Mouse (Mus musculus): ENCODE data around the gene Tmed2. TPM values are rescaled to one million over a fixed set of nuclear protein-coding genes. Genes with fewer than 3 reads are reported as not detected.

Tmed2 gene
- 94.8 TPM for polyA plus RNA-seq (2015; fragmentation: Illumina TruSeq; extraction: RNeasy Lipid Tissue Mini Kit (QIAGEN cat#74804); ENCODE audit: insufficient read depth, low read depth, low replicate concordance)

DNA sequence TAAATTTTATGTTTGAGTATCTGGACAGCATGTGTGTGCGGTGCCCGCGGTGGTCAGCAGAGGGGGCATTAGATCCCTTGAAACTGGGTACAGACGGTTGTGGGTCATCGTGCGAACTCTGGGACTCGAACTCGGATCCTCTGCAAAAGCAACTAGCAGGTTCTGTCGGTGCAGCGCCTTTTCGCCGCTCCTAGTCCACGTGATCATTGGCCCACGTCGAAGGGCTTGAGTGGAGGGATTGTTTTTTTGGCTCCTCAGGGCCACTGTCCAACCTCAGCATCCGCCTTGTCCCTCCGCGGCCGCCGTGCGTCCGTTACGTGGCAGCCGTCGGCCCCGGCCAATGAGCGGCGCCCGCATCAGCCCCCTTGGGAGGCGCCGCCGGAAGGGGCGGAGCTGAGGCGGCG lies at the start of gene Tmed2:
Tmed2 (plus strand) TSS at position 313 of the 404 bp plus-strand sequence.

DNA sequence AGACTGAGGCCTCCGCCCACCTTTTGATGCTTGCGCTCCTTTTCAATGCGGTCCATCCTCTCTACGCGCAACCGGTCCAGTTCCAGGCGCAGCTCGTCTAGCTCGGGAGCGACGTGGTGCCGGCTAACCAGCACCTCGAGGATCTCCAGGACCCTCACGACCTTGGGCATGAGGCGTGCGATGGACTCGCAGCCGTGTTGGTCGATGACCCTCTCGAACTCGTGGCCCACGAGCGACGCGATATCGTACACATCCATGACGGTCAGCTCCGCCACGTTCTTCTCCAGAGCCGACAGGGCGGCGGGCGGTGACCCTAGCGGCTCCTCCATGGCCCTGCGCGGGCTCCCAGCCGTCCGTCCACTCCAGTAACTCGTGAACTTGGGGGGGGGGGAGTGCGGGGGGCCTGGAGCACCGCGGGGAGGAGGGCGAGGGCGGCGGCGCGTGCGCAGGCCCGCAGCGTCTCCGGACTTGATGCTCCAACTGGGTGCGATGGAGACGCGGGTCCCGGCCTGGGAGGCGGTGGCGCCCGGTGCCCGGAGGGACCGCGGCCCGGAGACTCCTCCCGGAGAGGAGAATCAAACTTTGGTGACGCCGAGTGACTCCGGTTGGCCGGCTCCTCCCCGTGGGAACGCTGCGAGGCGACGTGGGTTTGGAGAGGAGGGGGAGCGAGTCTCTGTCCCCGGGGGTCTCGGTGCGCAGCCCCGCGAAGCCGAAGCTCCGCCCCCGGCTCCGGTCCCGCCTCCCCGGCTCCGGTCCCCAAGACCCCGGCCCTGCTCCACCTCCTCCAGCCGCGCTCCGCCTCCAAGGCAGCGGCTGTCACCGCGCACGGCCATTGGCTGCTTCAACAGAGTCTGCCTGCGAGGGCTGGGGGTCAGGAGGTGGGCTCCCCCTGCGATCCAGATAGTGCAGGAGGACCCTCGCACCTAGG lies 9.6 kb upstream of the Tmed2 start, which contains the start of gene Rilpl1:
Rilpl1 (minus strand) TSS at position 737 of the 928 bp plus-strand sequence.

DNA sequence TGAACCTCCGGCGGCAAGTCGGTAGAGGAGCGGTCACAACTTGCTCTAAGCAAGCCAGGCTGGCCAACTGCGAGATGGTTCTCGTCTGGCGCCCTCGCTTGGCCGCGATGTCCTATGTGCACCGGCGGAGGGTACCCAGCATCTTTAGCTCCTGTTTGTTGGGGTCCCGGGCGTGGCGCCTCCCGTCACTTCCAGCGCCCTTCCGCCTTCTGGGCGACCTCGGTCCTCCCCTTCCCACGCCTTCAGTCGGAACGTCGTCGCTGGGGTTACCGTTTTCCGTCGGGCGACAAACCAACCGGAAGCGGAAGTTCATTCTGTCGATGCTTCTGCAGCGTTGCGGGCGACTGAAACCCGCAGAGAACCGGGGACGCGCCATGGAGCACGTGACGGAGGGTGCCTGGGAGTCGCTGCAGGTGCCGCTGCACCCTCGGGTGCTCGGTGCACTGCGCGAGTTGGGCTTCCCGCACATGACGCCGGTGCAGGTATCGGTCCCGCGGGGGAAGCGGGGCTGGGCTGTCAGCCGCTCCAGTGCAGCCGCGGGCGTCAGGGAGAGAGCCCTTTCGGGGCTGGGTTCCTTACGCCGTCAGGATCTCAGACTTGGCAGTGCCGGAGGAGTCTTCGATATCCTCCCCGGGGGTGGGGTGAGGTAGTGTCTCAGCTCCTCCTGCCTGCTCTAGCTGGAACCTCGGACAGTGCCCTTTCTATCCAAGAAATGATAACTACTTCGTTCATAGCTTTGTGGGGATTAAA lies 12.2 kb downstream of the Tmed2 start, which contains the start of gene Ddx55:
Ddx55 (plus strand) TSS at position 307 of the 750 bp plus-strand sequence.

DNA sequence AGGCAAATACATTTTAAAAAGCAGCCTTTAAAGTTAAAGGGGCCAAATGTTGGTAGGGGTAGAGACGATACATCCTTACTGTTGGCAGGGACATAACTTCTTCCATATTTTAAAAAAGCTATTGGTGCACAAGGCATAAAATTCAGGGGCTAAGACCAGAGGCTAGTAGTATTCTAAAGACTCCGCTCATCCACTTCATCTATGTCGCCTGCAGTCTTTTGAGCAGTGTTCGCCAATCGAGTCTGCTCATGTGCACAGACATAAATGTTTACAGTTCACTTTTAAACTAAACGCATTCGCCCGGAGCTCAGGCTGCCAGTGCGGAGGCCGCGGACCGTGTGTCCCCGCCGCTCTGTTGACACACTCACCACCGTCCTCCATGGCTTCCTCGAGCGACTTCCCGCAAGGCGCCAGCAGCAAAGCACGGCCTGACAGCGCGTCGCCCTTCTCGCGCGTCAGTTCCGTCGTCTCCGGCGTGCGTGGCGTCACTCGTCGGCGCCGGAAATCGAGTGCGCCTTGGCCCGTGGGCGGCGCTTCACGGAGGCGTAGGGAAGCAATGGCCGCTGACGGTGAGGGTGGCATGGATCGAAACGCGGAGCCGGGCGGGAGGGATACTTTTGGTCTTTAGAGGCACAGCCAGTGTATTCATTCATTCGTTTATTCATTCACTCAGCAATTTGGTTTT lies 38.3 kb downstream of the Tmed2 start, which contains the start of the genes Eif2b1 and Gtf2h3:
Eif2b1 (minus strand) TSS at position 499 of the 685 bp plus-strand sequence.
Gtf2h3 (plus strand) TSS at position 508 of the 685 bp plus-strand sequence.

Other genes starting within 250 kb of the Tmed2 start
- gene Mphosph9, start 212.7 kb upstream of the Tmed2 start, polyA plus RNA-seq (2015; fragmentation: Illumina TruSeq; extraction: RNeasy Lipid Tissue Mini Kit (QIAGEN cat#74804); ENCODE audit: insufficient read depth, low read depth, low replicate concordance), result 1.5 TPM
- 1.3 TPM for gene 2810006K23Rik, start 212.6 kb upstream of the Tmed2 start, polyA plus RNA-seq (2015; fragmentation: Illumina TruSeq; extraction: RNeasy Lipid Tissue Mini Kit (QIAGEN cat#74804); ENCODE audit: insufficient read depth, low read depth, low replicate concordance)
- 42.0 TPM for gene Cdk2ap1, start 177.6 kb upstream of the Tmed2 start, polyA plus RNA-seq (2015; fragmentation: Illumina TruSeq; extraction: RNeasy Lipid Tissue Mini Kit (QIAGEN cat#74804); ENCODE audit: insufficient read depth, low read depth, low replicate concordance)
- gene Sbno1, start 114.7 kb upstream of the Tmed2 start, polyA plus RNA-seq (2015; fragmentation: Illumina TruSeq; extraction: RNeasy Lipid Tissue Mini Kit (QIAGEN cat#74804); ENCODE audit: insufficient read depth, low read depth, low replicate concordance), result 8.3 TPM
- 12.4 TPM for gene Kmt5a, start 100.8 kb upstream of the Tmed2 start, polyA plus RNA-seq (2015; fragmentation: Illumina TruSeq; extraction: RNeasy Lipid Tissue Mini Kit (QIAGEN cat#74804); ENCODE audit: insufficient read depth, low read depth, low replicate concordance)
- gene Rilpl2, start 62.3 kb upstream of the Tmed2 start, polyA plus RNA-seq (2015; fragmentation: Illumina TruSeq; extraction: RNeasy Lipid Tissue Mini Kit (QIAGEN cat#74804); ENCODE audit: insufficient read depth, low read depth, low replicate concordance), result 3.3 TPM
- gene Snrnp35, start 57.6 kb upstream of the Tmed2 start, polyA plus RNA-seq (2015; fragmentation: Illumina TruSeq; extraction: RNeasy Lipid Tissue Mini Kit (QIAGEN cat#74804); ENCODE audit: insufficient read depth, low read depth, low replicate concordance), result 3.0 TPM
- gene Rilpl1, start 9.3 kb upstream of the Tmed2 start, polyA plus RNA-seq (2015; fragmentation: Illumina TruSeq; extraction: RNeasy Lipid Tissue Mini Kit (QIAGEN cat#74804); ENCODE audit: insufficient read depth, low read depth, low replicate concordance), result 3.7 TPM
- 16.4 TPM for gene Ddx55, start 12.2 kb downstream of the Tmed2 start, polyA plus RNA-seq (2015; fragmentation: Illumina TruSeq; extraction: RNeasy Lipid Tissue Mini Kit (QIAGEN cat#74804); ENCODE audit: insufficient read depth, low read depth, low replicate concordance)
- gene Eif2b1, start 38.4 kb downstream of the Tmed2 start, polyA plus RNA-seq (2015; fragmentation: Illumina TruSeq; extraction: RNeasy Lipid Tissue Mini Kit (QIAGEN cat#74804); ENCODE audit: insufficient read depth, low read depth, low replicate concordance), result 16.3 TPM
- 7.6 TPM for gene Gtf2h3, start 38.4 kb downstream of the Tmed2 start, polyA plus RNA-seq (2015; fragmentation: Illumina TruSeq; extraction: RNeasy Lipid Tissue Mini Kit (QIAGEN cat#74804); ENCODE audit: insufficient read depth, low read depth, low replicate concordance)
- 8.7 TPM for gene Atp6v0a2, start 87.9 kb downstream of the Tmed2 start, polyA plus RNA-seq (2015; fragmentation: Illumina TruSeq; extraction: RNeasy Lipid Tissue Mini Kit (QIAGEN cat#74804); ENCODE audit: insufficient read depth, low read depth, low replicate concordance)
- 0.13 TPM for gene Dnah10, start 184.4 kb downstream of the Tmed2 start, polyA plus RNA-seq (2015; fragmentation: Illumina TruSeq; extraction: RNeasy Lipid Tissue Mini Kit (QIAGEN cat#74804); ENCODE audit: insufficient read depth, low read depth, low replicate concordance)

All from pancreas, adult 10 weeks (tissue).